Mouse (Mus musculus): ENCODE data around the gene H3f3a.
"Not testable (repeated sequence)": the region's sequence is repeated elsewhere in the genome, so short reads cannot be mapped to it uniquely, and the experiment has no call there.

Gene H3f3a

DNA sequence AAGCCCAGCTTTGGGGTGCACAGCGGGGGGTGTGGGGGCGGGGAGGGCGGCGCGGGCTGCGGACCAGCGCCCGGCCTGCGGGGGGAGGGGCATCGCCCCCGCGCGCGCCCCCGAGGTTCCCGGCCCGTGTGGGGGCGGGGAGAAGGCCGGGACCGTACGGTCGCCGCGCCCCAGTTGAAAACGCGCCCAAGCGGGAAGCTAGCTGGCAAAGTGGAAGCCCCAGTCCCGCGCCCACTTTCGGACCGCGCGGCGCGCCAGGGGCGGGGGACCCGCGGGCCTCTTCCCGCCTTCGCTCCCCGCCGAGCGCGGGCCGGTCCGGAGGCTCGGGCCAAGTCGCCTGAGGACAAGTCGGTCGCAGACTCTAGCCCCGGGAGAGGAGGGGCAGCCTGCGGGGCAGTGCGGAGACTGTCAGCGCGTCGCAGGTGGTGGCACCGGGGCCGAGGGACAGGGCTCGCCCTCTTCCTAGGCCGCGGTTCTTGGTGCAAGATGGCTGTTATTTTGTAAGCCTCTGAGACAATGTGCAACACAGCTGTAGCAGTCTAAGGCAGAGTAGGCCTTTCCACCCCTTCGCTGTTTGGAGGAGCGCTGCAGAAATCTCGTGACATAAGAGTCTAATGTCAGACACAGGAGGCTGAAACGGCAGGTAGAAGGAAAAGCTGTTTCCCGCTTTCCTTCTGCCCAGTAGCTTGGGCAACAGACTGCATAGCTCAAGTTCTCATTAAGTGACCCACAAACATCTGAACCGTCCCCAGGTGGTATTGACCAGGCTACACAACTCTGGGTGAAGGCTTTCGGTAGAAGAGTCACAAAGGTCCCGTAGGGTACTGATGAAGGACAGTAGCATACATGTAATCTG is at the start of gene H3f3a:
H3f3a (minus strand) TSS at position 59 of the 856 bp plus-strand sequence.
- DNase-seq: peak; percentile 84

DNA sequence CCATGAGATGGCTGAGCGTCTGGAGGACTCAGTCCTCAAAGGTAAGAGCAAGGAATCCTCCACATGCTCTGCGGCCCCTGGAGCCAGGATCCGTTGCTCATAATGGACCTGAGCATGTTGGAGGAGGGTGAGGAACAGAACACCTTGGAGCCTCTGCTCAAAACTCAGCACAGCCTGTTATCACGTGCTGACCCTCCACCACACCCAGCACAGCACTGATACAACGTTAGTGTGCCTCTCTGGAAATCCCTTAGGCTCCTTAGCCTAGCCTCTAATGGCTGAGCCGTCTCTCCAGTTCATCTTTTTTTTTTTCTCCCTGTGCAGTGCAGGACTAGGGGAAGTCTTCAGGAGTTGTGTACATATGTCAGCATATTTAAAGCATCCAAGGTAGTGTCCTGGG is 46.3 kb upstream of the H3f3a start:
- no peak for DNase-seq

DNA sequence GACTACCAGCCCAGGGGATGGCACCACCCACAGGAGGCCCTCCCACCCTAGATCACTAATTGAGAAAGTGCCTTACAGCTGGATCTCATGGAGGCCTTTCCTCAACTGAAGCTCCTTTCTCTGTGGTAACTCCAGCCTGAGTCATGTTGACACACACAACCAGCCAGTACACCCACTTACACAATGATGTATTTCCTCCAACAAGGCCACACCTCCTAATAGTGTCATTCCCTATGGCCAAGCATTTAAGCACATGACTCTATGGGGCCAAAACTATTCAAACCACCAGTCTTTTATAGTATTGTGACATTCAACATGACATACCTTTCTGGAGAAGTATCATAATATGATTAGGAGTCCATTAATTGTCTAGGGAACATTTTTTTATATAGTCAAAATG is 45.0 kb upstream of the H3f3a start:
- no peak for DNase-seq

DNA sequence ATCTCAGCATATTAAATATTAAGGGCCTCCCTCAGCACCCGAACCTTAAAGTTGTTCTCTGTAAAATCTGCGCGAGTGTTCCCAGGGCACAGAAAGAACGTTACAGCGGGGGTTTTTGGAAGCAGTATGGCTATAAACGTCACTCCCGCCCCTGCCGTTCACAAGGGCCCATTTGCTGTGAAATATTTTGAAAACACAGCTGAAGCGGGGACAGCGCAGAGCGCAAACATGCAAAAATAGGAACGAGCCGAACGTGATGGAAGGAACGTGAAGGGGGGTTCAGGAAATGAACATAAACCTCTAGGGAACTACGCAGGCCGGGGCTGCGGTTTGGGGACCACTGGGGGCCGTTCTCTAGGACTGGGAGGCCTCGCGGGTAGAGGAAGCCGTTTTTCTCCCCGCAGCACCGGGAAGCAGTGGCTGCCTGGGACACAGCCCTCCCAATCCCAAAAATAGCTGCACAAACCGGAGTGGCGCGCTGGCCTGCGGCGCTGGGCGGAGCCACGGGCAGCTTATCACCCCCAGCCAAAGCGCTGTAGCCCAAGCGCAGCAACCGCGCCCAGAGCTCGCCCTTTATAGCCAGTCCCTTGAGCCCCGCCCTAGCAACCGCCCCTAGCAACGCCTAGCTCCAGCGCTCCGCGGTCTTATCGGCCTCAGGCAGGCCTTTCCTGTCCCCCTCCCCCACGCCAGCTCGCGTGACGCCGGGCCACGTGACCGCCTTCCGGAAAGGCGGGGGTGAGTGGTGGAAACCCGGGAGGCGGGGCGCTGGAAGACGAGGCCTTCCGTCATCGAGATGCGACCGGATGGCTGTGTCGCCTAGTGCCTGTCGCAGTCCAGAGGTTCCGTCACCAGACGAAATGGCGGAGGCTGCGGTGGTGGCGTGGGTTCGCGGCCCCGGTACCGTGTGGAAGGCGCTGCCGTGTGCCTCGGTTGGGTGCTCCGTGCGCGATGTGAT is 36.9 kb upstream of the H3f3a start, which contains the start of gene Sde2:
Sde2 (plus strand) TSS at position 812 of the 955 bp plus-strand sequence.
- DNase-seq: peak; percentile 100

DNA sequence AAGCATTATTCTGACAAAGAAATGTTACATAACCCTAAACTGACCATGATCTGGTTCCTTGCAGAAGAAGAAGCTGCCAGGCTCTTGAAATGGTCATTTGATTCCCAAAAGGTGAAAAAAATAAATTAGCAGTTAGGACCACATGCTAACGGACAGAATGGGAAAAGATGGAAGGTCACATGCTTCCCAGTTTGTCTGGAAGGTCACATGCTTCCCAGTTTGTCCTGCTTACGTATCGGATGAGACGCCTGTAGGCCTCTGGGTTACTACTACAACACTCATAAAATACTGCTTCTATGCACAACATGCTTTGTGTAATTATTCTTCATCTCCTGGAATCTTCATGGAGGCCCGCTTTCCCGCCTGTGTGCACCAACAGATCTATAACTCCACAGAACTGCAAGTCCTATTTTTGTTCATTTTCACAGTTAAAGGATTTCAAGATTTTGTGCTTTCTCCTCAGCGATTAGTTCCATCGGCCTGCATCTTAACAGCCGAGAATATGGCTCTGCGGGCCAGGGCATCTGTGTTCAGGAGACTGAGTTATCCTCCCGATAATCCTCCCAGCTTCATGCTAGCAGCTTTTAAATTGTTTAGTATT is 36.1 kb upstream of the H3f3a start:
- DNase-seq: peak; percentile 19

DNA sequence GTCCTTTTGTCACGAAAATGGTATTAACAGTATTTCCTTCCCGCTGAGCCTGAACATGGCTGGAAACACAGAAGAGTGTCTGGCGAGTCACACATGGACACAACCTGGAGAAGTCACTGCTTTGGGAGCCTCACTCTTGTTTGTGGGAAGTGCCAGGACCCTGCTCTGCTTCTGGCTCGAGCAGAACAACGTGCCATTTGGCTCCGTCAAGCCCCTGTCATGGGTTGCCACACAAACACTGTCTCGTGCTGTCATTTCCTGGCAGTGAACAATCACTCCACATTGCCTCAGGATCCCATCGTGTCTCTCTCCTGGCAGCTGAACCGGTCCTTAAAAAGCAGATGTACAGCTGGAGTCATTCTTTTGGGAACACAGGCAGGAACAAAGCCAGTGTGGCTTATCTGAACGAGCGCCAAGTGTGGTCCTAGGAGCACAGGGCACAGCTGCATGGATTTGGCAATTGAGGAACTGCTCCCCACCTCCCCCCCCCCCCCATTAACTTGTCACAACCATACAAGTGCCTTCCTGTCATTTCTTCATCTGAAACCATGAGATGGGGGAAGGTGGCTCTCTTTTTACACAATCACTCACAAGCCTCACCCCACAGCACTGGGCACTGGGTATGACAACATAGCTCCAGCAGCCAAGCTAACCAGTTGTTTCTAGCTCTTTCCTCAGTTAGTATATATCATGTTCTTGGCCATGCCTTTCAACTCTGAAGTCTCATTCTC is 34.9 kb upstream of the H3f3a start:
- peak; percentile 56 for DNase-seq

DNA sequence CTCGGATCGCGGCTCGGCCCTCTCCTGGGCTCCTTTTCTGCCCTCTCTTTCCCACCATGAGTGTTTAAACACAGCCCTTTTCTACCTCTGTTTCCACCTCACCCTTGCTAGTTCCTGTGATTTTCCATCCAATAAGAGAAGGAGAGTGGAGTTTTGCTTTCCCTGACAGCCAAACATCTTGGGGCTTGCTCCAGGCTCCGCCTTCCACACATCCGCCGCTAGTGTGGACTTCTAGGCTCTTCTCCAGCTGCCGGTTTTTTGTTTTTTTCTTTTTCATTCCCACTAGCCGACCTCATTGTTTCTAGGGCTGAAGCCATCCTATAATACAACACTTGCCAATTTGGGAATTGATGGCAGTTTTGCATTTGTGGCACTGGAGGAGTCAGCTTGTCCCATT is 34.4 kb upstream of the H3f3a start:
- DNase-seq: peak; percentile 83

DNA sequence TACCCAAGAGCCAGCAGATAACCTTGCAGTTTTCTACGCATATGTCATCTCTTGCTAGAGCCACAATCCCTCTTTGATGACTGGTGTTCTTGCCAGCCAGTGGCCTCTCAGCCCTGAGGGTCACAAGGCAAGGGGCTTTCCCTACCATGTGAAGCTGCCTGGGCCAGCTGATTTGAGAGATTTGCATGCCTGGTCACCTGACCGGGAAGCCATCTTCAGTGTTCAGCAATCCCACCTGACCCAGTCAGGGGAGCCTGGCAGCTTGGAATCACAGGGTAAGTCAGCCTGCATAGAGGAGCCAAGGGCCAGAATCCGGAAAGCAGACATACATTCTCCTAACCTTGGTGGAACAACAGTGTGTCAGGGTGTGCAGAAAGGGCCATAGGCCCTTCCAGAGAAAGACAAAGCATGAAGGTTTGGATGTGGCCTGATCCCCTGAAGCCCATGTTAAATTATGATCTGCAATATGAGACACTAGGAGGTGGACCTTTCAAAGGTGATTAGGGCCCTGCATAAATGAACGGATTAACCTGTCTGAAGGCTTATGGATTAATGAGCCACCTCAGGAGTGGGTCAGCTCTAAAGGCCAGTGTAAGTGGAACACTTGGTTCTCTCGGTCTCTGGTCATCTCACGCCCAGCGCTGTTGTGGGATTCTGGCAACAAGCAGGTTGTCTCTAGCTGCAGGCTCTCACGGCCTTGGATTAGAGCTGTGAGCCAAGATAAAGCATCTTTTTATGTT is 28.0 kb upstream of the H3f3a start:
- no peak for DNase-seq

DNA sequence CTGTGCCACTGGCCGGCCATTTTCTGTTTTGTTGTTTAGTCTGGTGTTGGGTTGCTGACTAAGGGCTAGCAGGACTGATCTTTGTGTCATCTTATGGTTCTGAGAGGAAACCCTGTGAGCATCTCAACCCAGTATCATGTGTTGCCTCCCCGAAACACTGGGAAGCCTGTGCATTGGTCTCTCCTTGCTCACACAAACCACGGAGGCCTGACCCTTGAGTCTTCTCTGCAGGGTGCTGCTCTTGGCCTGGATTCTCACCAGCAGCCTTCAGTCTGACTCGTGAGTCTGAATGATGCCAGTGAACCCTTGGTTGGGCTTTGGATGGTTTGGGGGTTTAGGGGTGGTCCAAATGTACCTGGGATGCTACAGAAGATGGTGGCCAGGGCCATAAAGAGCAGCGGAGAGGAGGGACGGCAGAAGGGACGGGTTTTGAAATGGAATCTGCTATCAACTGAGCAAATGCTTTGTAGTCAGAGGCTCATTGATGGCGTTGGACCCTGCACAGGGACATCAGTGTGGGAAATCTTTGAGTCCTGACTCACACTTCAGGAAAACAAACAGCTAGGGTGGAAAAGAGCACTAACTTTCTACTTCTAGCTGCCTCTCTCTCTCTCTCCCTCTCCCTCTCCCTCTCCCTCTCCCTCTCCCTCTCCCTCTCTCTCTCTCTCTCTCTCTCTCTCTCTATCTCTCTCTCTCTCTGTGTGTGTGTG is 25.6 kb upstream of the H3f3a start:
- DNase-seq: no peak

DNA sequence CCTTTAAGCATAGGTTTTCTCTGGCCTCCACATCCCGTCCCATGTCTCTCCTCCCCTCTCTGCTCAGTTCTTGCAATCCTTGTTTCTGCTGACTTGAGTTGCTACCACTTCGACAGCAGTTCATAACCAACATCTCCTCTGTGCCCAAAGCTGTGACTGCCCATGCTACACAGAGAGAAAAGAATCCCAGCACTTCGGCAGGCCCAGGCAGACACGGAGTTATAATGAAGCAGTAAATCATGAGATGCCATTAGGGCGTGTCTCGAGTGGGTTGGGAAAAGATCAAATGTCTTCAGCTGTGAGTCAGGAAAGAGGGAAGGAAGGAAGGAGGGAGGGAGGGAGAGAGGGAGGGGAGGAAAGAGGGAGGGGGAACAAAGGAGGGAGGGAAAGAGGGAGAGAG is 24.3 kb upstream of the H3f3a start:
- no peak for DNase-seq

DNA sequence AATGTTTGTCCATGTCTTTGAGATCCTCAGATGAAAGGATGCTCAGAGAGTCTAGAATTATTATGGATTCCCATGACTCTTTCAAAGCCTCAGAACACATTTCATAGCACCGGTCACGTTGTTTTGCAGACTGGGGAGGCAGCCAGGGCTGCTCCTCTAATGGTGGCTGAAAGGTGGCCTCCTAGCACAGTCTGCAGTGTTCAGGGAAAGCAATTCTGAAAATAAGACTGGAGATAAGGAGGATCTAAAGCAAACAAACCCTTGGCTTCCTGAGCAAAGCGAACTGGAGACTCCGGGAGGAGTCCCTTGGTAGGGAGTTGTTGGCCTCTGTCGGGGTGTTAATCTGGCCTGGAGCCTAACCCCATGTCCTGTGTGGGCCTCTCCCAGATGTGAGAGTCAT is 23.4 kb upstream of the H3f3a start:
- no peak for DNase-seq

DNA sequence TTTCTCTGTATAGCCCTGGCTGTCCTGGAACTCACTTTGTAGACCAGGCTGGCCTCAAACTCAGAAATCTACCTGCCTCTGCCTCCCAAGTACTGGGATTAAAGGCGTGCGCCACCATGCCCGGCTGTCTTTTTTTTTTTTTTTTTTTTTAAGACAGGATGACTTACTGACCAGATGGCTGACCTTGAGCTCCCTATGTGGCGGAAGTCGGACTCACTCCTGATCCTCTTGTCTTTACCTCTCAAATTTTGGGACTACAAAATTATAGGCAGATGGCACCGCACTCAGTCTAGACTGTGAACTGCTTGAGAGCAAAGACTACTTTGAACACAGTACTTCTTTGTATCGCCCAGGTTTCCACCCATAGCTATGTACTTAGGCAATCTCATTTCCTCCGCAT is 22.7 kb upstream of the H3f3a start:
- not testable (repeated sequence) for DNase-seq

DNA sequence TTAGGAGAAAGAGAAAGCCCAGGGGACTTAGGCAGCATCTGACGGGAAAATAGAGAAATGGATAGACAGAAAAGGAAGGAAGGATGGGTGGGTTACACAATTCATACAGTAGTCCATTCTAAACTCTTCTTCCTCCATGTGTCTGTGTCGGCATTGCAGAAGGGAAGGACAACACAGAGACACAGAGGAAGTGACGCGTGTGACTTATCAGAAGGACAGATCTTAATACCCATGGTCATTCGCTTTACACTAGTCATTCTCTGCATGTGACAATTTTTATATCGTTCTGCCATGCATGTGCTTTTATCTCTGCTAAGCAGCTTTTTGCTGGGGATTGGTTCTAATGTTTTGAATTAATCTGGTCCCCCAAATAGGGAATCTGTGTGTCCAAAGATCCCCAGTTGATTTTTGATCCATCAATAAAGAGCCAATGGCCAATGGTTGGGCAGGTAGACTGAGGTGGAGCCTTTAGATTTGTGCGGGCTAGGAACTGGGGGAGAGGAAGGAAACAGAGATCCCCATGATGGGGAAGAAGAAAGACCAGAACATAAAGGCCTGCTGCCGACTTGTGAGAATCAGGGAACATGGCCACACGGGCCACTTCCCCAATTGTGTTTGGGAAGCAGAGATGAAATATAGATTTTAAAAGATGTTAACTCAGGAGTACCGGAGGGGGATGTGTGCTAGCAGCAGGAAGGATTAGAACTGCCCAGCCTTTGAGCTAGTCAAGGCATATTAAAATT is 21.7 kb upstream of the H3f3a start:
- no peak for DNase-seq

DNA sequence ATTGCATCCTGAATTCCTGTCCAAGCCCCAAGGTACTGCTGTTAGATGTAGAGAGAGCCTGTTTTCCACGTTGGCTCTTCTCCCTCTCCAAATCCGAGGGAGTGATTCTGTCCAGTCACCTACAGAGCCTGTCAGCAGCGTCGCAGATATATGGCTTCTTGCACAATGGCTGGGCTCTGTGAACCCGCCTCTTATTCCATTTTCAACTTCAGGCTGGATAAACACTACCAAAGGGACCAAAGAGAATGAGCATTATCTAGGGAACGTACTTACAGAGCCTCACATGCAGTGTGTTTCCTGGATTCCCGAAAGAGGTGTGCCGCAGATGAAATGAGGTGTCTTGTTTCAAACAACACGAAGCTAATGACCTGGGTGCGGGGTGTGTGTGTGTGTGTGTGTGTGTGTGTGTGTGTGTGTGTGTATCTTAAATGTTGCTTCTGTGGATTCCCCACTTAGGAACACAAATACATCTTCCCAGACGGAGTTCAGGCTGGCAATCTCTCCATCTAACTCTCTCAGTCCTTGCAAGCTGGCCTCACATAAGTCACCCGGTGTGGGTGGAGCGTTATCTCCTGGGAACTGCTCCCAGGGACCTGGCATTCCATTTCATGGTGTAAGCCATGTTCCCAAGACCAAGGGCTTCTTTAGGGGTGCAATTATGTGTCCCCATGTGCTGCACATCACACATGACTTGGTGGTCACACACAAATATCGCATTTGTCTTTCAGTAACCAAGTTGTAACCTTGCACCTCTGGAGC is 17.0 kb upstream of the H3f3a start:
- no peak for DNase-seq

DNA sequence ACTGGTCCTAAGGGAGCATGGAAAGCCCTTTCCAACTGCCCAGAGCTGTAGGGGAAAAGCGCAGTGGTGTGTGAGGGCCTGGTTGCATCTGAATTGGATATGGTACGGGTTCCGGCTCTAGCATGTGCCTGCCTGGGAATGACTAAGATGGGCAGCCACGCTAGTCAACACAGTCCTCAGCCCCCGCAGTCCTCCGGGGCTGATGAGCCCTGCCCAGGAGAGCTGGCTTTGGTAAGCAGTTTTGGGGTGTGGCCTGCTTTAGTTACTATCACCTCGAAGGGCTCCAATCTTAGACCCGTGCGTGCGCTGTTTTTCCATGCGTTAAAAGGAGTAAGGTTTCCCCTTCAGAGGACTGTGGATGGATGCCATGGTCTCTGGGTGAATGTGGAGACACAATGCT is 16.4 kb upstream of the H3f3a start:
- DNase-seq: no peak

DNA sequence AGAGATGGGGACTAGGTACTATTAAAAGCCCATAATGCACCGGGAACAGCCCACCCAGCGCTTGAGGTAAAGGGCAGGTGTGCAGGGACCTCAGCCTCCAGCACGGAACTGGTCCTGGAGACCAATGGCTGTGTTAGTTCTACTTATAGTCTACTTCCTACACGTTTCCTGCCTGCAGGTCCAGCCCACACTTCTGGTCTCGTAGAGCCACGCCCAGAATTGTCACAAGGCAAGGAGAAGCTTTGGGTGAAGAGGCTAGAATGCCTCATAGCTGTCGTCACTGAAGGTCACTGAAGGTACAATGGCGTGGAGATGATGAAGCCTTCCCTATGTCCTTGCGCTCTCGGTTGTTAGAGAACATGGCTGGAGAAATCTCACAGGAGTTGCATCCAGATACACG is 16.0 kb upstream of the H3f3a start:
- DNase-seq: no peak

DNA sequence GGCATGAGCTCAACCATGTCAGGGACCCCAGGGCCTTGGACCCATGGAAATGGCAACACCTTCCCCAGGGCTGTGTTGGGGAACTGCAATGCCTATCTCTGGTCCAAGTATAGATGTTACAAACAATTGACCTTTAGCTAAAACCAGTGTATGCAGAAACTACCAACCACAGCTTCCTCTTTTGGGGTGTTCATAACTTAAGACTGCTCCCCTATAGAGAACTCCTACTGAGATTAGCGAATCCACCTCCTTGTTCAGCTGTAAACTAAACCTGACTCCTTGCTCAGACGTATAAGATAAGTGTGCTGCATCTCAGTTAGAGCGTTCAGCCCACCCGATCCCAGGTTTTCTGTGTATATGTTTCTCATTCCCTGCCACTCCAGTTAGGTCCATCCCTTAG is 12.9 kb upstream of the H3f3a start:
- DNase-seq: no peak

DNA sequence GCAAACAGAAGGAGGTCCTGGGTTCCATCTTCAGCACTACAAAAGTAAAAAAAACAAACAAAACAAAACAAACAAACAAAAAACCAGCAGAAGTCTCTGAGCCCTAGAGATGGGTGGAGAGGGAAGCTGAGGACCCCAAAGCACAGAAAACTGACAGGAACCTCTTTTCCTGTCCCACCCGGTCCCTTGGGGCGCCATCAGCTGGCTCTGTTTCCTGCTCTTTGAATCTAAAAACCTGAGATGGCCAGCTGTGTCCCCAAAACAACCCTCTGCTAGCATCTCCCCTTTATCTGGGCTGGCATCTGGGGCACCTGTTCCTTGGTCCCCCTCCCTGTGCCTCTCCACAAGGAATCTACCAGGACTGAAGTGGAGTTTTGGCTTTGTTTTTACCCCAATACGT is 11.0 kb upstream of the H3f3a start:
- no peak for DNase-seq

DNA sequence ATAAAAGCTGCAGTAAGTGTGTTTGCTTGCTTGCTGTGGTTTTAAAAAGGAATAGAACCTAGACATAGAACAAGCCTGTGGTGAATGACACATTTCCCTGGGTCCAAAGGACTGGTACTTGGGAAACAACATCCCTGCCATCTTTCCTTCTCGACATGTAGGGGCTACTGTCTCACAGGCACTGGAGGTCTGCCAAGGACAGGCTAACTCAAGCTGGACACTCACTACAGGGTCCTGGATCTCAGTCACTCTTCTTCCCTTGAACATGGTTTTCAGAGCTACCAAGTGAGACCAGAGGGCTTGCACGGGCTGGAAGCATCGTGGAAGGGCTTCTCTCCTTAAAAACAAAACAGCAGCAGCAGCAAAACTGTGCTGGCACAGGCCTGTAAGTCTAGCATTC is 10.0 kb upstream of the H3f3a start:
- DNase-seq: no peak

DNA sequence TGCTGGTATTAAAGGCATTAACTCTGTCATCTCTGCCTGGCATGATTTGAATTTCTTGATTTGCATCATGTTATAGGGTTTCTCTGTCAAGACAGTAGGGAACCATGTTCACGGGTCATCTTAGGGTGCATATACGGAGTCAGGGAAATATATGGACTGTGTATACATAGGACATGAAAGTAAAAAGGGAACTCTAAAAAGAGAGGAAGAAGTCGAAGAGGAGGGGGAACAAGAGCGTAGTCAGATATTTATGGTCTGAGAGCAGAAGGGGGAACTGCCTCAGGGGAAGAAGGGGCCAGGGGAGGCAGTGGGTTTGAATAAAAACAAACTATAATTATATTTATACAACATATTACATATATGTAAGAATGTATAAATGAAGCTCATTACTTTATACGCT is 8.5 kb upstream of the H3f3a start:
- no peak for DNase-seq

Data from kidney, adult 11 months (tissue).